Mouse (Mus musculus) thymus, postnatal 4 days (tissue): ENCODE results near the gene Gcsh.

Experiments
- DNase-seq: peaks from one replicate; pipeline ENCODE4 v3.0.0; 2021

The Gcsh gene

GRCm38 (mm10) chr8:116993095-116993867 is at the start of gene Gcsh:
Gcsh (minus strand) TSS chr8:116993537.
- DNase-seq, result peak; percentile 97

- DNase-seq, result no peak
Measured at GRCm38 (mm10) chr8:117039843-117040242, 46.5 kb upstream of the Gcsh start.

- DNase-seq, result no peak
Measured at GRCm38 (mm10) chr8:117037374-117037935, 44.1 kb upstream of the Gcsh start.

- peak; percentile 30 for DNase-seq
Measured at GRCm38 (mm10) chr8:117033393-117033792, 40.1 kb upstream of the Gcsh start.

GRCm38 (mm10) chr8:117032609-117033008 is 39.3 kb upstream of the Gcsh start:
- no peak for DNase-seq

GRCm38 (mm10) chr8:117031476-117031875 is 38.1 kb upstream of the Gcsh start:
- DNase-seq, result no peak

GRCm38 (mm10) chr8:117028686-117029085 is 35.3 kb upstream of the Gcsh start:
- DNase-seq, result no peak

- no peak for DNase-seq
Measured at GRCm38 (mm10) chr8:117027601-117028000, 34.3 kb upstream of the Gcsh start.

- no peak for DNase-seq
Measured at GRCm38 (mm10) chr8:117022297-117022993, 29.1 kb upstream of the Gcsh start.

- no peak for DNase-seq
Measured at GRCm38 (mm10) chr8:117019323-117020275, 26.3 kb upstream of the Gcsh start.

GRCm38 (mm10) chr8:117017896-117018295 is 24.6 kb upstream of the Gcsh start:
- DNase-seq, result no peak

GRCm38 (mm10) chr8:117017006-117017405 is 23.7 kb upstream of the Gcsh start:
- no peak for DNase-seq

GRCm38 (mm10) chr8:117015670-117016069 is 22.3 kb upstream of the Gcsh start:
- no peak for DNase-seq

- no peak for DNase-seq
Measured at GRCm38 (mm10) chr8:117011366-117011765, 18.0 kb upstream of the Gcsh start.

- DNase-seq, result no peak
Measured at GRCm38 (mm10) chr8:116994016-116994716, 829 bp upstream of the Gcsh start.

- peak; percentile 65 for DNase-seq
Measured at GRCm38 (mm10) chr8:116992176-116992971, 963 bp downstream of the Gcsh start.

GRCm38 (mm10) chr8:116991241-116991640 is 2.1 kb downstream of the Gcsh start:
- DNase-seq, result no peak

GRCm38 (mm10) chr8:116989842-116990241 is 3.5 kb downstream of the Gcsh start:
- DNase-seq, result no peak

- peak; percentile 77 for DNase-seq
Measured at GRCm38 (mm10) chr8:116980117-116980516, 13.2 kb downstream of the Gcsh start.

- peak; percentile 99 for DNase-seq
Measured at GRCm38 (mm10) chr8:116978631-116979256, 14.6 kb downstream of the Gcsh start, which contains the start of gene 1700030J22Rik. 1700030J22Rik (minus strand) TSS chr8:116978959.

GRCm38 (mm10) chr8:116978052-116978451 is 15.3 kb downstream of the Gcsh start:
- DNase-seq, result no peak
